Comparison of ENCODE assay signal across 7 mouse cellular contexts in the genomic region with DNA sequence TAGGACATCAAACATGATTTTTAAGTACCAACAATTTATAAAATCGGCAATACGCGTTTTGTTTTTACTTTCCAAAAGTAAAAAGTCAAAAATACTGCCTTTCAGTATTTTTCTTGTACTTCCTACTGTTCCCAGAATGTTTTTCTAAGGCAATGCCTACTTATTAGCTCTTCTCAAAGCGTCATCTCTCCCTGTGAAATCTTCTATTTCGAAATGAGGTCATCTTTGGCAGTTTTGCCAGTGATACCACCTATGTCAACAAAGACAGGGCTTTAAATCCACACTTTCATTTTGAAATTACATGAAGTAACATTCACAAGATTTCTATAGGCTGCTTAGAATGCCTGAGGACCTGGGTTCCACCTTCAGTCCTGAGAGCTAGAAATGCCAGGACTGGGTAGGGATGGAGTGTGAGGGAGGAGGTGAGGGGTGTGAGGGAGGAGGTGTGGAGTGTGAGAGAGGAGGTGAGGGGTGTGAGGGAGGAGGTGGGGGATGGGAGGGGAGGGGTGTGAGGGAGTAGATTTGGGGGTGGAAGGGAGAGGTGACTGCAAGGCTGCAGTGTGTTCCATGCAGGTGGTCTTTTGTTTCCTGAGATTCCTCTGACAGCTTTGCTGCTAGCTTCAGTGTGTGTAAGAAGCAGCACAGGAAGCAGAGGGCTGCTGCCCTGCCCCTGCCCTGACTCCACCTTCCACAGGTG.
DNase-seq lines count a peak whose midpoint lies in the region; ATAC-seq lines count a peak whose summit lies in the region.

No protein-coding gene starts in this region.

- WGBS in hindbrain, embryonic 12.5 days = 90% methylated on average over 5 of the region's 5 CpGs
- 93% methylated on average over 5 of the region's 5 CpGs for WGBS in midbrain, embryonic 10.5 days

- ATAC-seq in hindbrain, embryonic 12.5 days (ENCODE audit: low FRiP score) = peak; percentile 94

- H3K4me2 ChIP-seq in hindbrain, embryonic 12.5 days (replicated peaks) = no peak overlapping the region

- DNase-seq in A20 (ENCODE audit: low read depth, low spot score) (peak; percentile 7), NIH3T3 (ENCODE audit: low read depth) (peak; percentile 36)
- DNase-seq in midbrain, embryonic 10.5 days (ENCODE audit: low spot score) = peak; percentile 34
- no peak for DNase-seq in right cerebral cortex, adult 2 months (ENCODE audit: low spot score in 2 of 2)
- DNase-seq in cerebellum, postnatal 14 days = no peak
- no peak for DNase-seq in cerebellum, postnatal 4 days (ENCODE audit: low spot score in 2 of 2)

- H3K27ac ChIP-seq in hindbrain, embryonic 12.5 days = no peak overlapping the region
- no peak overlapping the region for H3K27ac ChIP-seq in midbrain, embryonic 10.5 days (replicated peaks)

- H3K4me1 ChIP-seq in hindbrain, embryonic 12.5 days = peaks cover 18% of the 10 kb centered on the region
- peaks cover 13% of the 10 kb centered on the region for H3K4me1 ChIP-seq in midbrain, embryonic 10.5 days

- peaks cover 8% of the 10 kb centered on the region; the same call in 1 of the 2 replicates for H3K27me3 ChIP-seq in hindbrain, embryonic 12.5 days
- H3K27me3 ChIP-seq in midbrain, embryonic 10.5 days (ENCODE audit: low read depth, poor library complexity, severe bottlenecking) = no peaks in the 10 kb centered on the region

- no peak overlapping the region for H3K4me3 ChIP-seq in hindbrain, embryonic 12.5 days
- no peak overlapping the region for H3K4me3 ChIP-seq in midbrain, embryonic 10.5 days

- no peak overlapping the region for H3K9ac ChIP-seq in hindbrain, embryonic 12.5 days

- no peaks in the 10 kb centered on the region for H3K9me3 ChIP-seq in hindbrain, embryonic 12.5 days (replicated peaks)
- no peaks in the 10 kb centered on the region for H3K9me3 ChIP-seq in midbrain, embryonic 10.5 days (replicated peaks)

- H3K36me3 ChIP-seq in hindbrain, embryonic 12.5 days = no peaks in the 10 kb centered on the region
- H3K36me3 ChIP-seq in midbrain, embryonic 10.5 days = no peaks in the 10 kb centered on the region

Comparison
In these comparisons a context has a peak if more than half of its experiments do, and no peak if none do; other contexts are left out.
1. DNase-seq: peak in A20 (single experiment), NIH3T3 (single experiment) and midbrain, embryonic 10.5 days (single experiment); none in right cerebral cortex, adult 2 months (0 of 2), cerebellum, postnatal 14 days (0 of 2) and cerebellum, postnatal 4 days (0 of 2).